Mouse (Mus musculus): ENCODE measurements around the gene Magix. TPM values are rescaled to one million over a fixed set of nuclear protein-coding genes. Genes with fewer than 3 reads are reported as not detected.

Gene Magix
- polyA plus RNA-seq (2014; fragmentation: Illumina TruSeq; extraction: RNeasy Lipid Tissue Mini Kit (QIAGEN cat#74804); ENCODE audit: low read depth, low replicate concordance) = 4.8 TPM

DNA sequence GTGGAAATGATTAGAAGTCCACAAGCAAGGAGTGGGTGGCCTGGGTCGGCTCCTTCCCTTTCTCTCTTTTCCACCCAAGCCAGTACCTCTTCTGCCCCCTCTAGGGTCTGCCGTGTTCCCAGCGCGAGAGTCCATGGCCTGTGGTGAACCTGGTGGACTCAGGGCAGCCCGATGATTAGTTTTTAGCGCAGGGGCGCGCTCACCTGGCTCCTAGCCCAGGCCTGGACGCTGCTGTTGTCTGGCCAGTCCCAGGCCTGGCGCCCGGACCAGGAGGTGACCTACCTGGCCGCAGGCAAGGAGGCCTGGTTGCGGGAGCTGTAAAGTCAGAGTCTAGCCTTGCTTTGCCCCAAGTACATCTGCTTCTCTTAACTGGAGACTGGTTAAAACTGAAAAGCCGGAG lies at the start of gene Magix:
Gene Magix, minus strand, starts transcription at position 388 of the 400 bp plus-strand sequence.

DNA sequence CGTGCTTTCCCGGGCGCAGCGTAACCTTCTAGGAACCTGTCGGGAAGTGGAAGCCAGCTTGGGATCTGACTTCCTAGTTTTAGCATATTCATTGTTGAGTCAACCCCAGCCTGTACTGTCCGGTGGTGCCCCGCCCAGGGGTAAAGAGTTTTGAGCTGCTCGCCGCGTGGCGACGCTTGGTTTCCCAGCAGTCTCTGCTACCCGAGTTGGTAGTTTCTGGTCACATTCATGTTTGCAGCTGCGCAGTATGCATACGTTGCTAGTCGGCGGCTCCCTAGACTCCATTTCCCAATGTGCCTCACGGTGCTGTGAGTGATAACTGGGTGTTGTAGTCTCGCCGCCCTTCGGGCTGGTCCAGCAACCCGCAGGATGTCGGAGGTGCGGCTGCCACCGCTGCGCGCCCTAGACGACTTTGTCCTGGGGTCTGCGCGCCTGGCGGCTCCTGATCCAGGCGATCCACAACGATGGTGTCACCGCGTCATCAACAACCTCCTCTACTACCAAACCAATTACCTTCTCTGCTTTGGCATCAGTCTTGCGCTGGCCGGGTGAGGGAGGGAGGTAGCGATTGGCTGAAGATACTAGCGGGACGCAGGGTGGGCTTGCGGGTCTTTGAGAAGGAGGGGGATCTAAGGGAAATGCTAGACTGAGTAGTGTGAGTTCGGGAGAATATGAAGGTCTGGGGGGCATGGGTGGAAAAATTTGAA lies 47.3 kb upstream of the Magix start, which contains the start of gene Praf2:
Gene Praf2, plus strand, starts transcription at position 225 of the 707 bp plus-strand sequence.

DNA sequence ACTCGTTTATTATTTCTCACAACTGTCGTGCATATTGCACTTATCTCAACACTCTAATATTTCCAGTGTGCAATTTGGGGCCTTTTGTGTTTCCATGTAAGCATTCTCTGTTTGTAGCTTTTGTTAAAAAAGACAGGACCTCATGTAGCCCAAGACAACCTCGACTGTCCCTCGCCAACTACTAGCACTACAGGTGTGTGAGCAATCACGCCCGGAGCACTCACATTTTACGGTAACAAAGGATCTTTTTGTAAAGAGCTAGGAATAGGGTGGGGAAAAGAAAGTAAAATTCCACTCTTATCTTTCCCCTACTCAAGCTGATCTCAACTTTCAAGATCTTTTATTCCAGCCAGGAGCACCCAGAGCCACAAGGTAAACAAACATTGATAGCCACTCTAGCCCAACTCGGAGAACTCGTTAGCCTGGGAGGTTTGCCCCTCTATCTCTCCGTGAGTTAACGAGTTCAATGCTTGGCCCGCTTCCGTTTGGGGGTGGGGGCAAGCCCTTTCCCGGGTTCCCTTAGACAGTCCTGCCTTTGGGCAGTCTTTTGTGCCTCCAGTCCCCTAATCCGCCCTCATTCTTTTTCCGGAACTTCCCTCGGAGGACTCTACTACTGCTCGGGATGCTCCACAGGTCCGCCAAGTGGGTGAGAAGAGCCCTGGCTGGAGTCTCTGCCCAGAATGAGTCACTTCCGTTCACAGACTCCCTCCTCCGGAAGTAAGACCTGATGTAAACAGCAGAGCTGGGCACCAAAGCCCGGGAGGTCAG lies 40.6 kb upstream of the Magix start, which contains the start of gene Gm45208:
Gene Gm45208, plus strand, starts transcription at position 732 of the 768 bp plus-strand sequence.

DNA sequence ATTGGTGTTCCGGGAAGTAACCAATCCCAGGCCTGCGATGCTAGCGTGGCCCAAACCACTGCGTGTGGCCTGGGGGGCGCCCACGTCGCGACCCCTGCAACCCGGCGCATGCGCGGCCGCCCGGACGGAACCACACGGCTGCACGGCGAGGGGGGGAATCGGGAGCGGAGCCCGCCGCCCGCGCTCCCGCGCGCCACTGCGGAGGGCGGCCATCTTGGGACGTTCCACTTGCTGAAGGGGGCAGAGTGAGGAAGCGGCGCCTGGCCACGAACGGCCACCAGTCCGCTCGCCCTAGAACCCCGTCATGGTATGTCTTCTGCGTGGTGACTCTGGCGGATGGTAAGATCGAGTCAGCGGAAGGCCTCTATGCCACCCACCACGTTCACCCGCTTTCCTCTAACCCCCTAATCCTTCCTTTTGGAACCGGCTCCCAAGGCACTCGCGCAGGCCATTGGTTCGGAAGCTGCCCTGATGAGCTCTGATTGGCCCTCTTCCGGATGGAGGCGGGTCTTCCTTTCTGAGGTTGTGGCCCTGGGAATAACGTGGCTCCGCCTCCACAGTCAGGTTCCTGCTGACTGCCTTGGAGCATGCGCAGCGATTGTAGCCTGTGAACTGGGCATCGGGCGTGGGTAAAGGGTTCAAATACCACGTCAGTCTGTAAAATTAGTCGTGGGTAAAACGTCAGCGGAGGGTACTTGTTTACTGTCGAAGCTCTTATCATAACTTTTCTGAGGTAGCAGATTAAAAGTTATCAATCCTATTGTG lies 33.3 kb upstream of the Magix start, which contains the start of gene Wdr45:
Gene Wdr45, plus strand, starts transcription at position 199 of the 765 bp plus-strand sequence.

DNA sequence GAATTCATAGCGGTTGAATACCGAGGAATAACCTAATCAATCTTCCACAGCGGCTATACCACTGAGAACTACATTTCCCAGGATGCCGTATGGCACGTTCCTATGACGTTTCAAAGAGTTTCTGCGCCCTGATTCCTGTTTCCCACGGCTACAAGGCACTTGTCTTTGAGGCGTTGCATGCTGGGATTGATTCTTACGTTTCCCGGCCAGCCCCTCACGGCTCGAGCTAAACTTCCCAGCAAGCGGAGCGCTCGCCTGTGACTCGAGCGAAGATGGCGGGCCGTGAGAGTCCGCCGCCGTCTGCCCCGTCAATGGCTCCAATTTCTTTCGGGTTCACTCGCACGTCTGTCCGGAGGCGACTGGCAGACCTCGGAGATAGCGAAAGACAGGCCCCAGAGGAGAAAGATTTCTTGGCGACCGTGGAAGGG lies 15.9 kb upstream of the Magix start, which contains the start of gene Gpkow:
Gene Gpkow, plus strand, starts transcription at position 178 of the 428 bp plus-strand sequence.

DNA sequence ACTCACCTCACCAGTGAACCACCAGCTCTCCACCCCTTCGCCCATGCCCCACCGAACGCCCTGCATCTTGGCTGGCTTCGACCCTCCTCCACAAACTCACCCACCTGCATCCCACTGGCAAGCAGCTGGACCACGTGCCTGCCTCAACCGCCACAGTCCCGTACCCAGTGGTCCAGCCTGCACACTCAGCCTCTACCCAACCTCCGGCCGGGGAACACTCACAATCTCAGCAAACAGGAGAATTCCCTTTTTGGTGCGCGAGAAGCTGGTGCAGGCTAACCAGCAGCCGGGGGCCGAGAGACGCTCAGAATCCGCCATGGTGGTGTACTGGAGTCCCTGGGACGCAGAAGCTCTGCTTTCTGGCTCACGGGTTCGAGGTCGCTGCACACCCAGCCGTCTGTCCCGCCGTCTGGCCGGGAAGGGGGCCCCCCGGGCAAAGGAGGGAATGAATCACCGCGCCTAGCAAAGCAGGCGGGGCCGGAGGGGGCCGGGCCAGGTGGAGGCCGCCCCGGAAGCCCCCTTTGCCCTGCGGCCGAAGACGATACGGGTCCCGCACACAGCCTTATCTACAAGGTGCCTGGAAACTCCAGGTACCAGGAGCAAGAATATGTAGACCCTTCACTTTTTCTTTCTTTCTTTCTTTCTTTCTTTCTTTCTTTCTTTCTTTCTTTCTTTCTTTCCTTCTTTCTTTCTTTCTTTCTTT lies 10.0 kb downstream of the Magix start, which contains the start of gene Plp2:
Gene Plp2, minus strand, starts transcription at position 470 of the 703 bp plus-strand sequence.

DNA sequence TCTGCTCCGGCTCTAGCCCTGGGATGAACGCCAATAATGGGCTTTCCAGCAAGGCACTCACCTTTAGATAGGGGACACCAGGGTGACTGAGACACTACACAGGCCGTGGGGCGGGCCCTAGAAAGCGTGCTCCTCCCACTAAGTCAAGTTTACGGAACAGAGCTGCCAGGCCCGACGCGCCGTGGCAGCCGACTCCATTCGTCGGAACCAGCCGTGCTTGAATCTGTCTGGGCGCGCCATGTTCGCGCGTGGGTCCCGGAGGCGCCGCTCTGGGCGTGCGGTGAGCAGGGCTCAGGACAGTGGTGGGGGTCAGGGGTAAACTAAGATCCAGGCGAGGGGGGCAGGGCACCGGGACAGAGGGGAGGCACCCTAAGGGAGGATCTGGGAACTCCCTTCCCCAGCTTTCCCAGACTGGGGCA lies 23.8 kb downstream of the Magix start, which contains the start of gene Prickle3:
Gene Prickle3, plus strand, starts transcription at position 40 of the 419 bp plus-strand sequence.

DNA sequence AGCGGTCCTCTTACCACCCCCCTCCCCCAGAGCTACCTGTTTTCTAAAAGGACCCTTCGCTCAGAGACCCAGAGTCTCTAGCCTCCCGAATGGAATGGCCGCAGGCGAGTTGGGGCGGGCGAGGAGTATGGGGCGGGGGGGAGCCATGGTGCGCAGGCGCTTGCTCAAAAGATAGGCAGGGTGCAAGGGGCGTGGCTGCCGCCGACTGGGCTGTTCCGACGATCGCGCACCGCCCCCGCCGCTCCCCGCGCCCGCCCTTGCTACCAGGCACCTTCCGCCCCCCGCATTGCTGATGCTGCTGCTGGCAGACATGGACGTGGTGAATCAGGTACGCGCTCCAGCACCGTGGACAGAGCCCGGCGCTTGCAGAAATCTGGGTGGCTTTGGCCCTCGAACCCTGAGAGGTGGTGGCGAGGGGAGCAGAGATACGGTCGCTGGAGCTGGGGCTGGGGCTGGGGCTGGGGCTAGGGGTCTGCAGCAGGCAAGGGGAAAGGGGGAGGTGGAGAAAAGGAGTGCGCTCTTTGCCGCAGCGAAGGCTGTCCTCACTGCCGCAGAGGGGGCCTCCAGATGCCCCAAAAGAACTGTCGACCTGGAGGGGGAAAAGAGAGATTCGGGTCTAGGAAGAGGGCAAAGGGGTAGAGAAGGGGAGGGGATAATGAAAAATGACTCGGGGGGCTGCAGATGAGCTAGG lies 42.5 kb downstream of the Magix start, which contains the start of gene Syp:
Gene Syp, plus strand, starts transcription at position 71 of the 691 bp plus-strand sequence.

Other genes starting within 250 kb of the Magix start
- 0.34 TPM for gene Foxp3, start 107.6 kb downstream of the Magix start, polyA plus RNA-seq (2014; fragmentation: Illumina TruSeq; extraction: RNeasy Lipid Tissue Mini Kit (QIAGEN cat#74804); ENCODE audit: low read depth, low replicate concordance)
- not detected for gene Ppp1r3f, start 107.0 kb downstream of the Magix start, polyA plus RNA-seq (2014; fragmentation: Illumina TruSeq; extraction: RNeasy Lipid Tissue Mini Kit (QIAGEN cat#74804); ENCODE audit: low read depth, low replicate concordance)
- 2.4 TPM for gene Ccdc22, start 75.7 kb downstream of the Magix start, polyA plus RNA-seq (2014; fragmentation: Illumina TruSeq; extraction: RNeasy Lipid Tissue Mini Kit (QIAGEN cat#74804); ENCODE audit: low read depth, low replicate concordance)
- not detected for gene Cacna1f, start 74.2 kb downstream of the Magix start, polyA plus RNA-seq (2014; fragmentation: Illumina TruSeq; extraction: RNeasy Lipid Tissue Mini Kit (QIAGEN cat#74804); ENCODE audit: low read depth, low replicate concordance)
- 0.45 TPM for gene Syp, start 42.8 kb downstream of the Magix start, polyA plus RNA-seq (2014; fragmentation: Illumina TruSeq; extraction: RNeasy Lipid Tissue Mini Kit (QIAGEN cat#74804); ENCODE audit: low read depth, low replicate concordance)
- gene Prickle3, start 24.0 kb downstream of the Magix start, polyA plus RNA-seq (2014; fragmentation: Illumina TruSeq; extraction: RNeasy Lipid Tissue Mini Kit (QIAGEN cat#74804); ENCODE audit: low read depth, low replicate concordance) = 2.7 TPM
- gene Plp2, start 9.9 kb downstream of the Magix start, polyA plus RNA-seq (2014; fragmentation: Illumina TruSeq; extraction: RNeasy Lipid Tissue Mini Kit (QIAGEN cat#74804); ENCODE audit: low read depth, low replicate concordance) = 1.5 TPM
- gene Gpkow, start 15.9 kb upstream of the Magix start, polyA plus RNA-seq (2014; fragmentation: Illumina TruSeq; extraction: RNeasy Lipid Tissue Mini Kit (QIAGEN cat#74804); ENCODE audit: low read depth, low replicate concordance) = 18.2 TPM
- gene Wdr45, start 33.1 kb upstream of the Magix start, polyA plus RNA-seq (2014; fragmentation: Illumina TruSeq; extraction: RNeasy Lipid Tissue Mini Kit (QIAGEN cat#74804); ENCODE audit: low read depth, low replicate concordance) = 12.3 TPM
- gene Gm45208, start 41.0 kb upstream of the Magix start, polyA plus RNA-seq (2014; fragmentation: Illumina TruSeq; extraction: RNeasy Lipid Tissue Mini Kit (QIAGEN cat#74804); ENCODE audit: low read depth, low replicate concordance) = not detected
- 2.0 TPM for gene Praf2, start 47.2 kb upstream of the Magix start, polyA plus RNA-seq (2014; fragmentation: Illumina TruSeq; extraction: RNeasy Lipid Tissue Mini Kit (QIAGEN cat#74804); ENCODE audit: low read depth, low replicate concordance)
- 0.26 TPM for gene Ccdc120, start 69.7 kb upstream of the Magix start, polyA plus RNA-seq (2014; fragmentation: Illumina TruSeq; extraction: RNeasy Lipid Tissue Mini Kit (QIAGEN cat#74804); ENCODE audit: low read depth, low replicate concordance)
- gene Tfe3, start 81.3 kb upstream of the Magix start, polyA plus RNA-seq (2014; fragmentation: Illumina TruSeq; extraction: RNeasy Lipid Tissue Mini Kit (QIAGEN cat#74804); ENCODE audit: low read depth, low replicate concordance) = 4.8 TPM
- gene Gripap1, start 108.5 kb upstream of the Magix start, polyA plus RNA-seq (2014; fragmentation: Illumina TruSeq; extraction: RNeasy Lipid Tissue Mini Kit (QIAGEN cat#74804); ENCODE audit: low read depth, low replicate concordance) = 16.7 TPM
- gene Kcnd1, start 141.0 kb upstream of the Magix start, polyA plus RNA-seq (2014; fragmentation: Illumina TruSeq; extraction: RNeasy Lipid Tissue Mini Kit (QIAGEN cat#74804); ENCODE audit: low read depth, low replicate concordance) = not detected
- gene Otud5, start 160.1 kb upstream of the Magix start, polyA plus RNA-seq (2014; fragmentation: Illumina TruSeq; extraction: RNeasy Lipid Tissue Mini Kit (QIAGEN cat#74804); ENCODE audit: low read depth, low replicate concordance) = 24.3 TPM
- gene Pim2, start 197.0 kb upstream of the Magix start, polyA plus RNA-seq (2014; fragmentation: Illumina TruSeq; extraction: RNeasy Lipid Tissue Mini Kit (QIAGEN cat#74804); ENCODE audit: low read depth, low replicate concordance) = 2.3 TPM
- 3.7 TPM for gene Slc35a2, start 202.8 kb upstream of the Magix start, polyA plus RNA-seq (2014; fragmentation: Illumina TruSeq; extraction: RNeasy Lipid Tissue Mini Kit (QIAGEN cat#74804); ENCODE audit: low read depth, low replicate concordance)
- 13.4 TPM for gene Pqbp1, start 218.0 kb upstream of the Magix start, polyA plus RNA-seq (2014; fragmentation: Illumina TruSeq; extraction: RNeasy Lipid Tissue Mini Kit (QIAGEN cat#74804); ENCODE audit: low read depth, low replicate concordance)
- 4.2 TPM for gene Timm17b, start 218.1 kb upstream of the Magix start, polyA plus RNA-seq (2014; fragmentation: Illumina TruSeq; extraction: RNeasy Lipid Tissue Mini Kit (QIAGEN cat#74804); ENCODE audit: low read depth, low replicate concordance)
- gene Gm10491, start 226.6 kb upstream of the Magix start, polyA plus RNA-seq (2014; fragmentation: Illumina TruSeq; extraction: RNeasy Lipid Tissue Mini Kit (QIAGEN cat#74804); ENCODE audit: low read depth, low replicate concordance) = not detected
- gene Gm10490, start 228.3 kb upstream of the Magix start, polyA plus RNA-seq (2014; fragmentation: Illumina TruSeq; extraction: RNeasy Lipid Tissue Mini Kit (QIAGEN cat#74804); ENCODE audit: low read depth, low replicate concordance) = not detected
- gene Pcsk1n, start 238.6 kb upstream of the Magix start, polyA plus RNA-seq (2014; fragmentation: Illumina TruSeq; extraction: RNeasy Lipid Tissue Mini Kit (QIAGEN cat#74804); ENCODE audit: low read depth, low replicate concordance) = not detected
- not detected for gene Eras, start 247.4 kb upstream of the Magix start, polyA plus RNA-seq (2014; fragmentation: Illumina TruSeq; extraction: RNeasy Lipid Tissue Mini Kit (QIAGEN cat#74804); ENCODE audit: low read depth, low replicate concordance)